Mouse (Mus musculus): ENCODE data around the gene Vstm2l. TPM values are rescaled to one million over a fixed set of nuclear protein-coding genes. Genes with fewer than 3 reads are reported as not detected.
A peak's percentile ranks its signal among the peaks of the same experiment; 100 is the strongest.

Vstm2l gene
- polyA plus RNA-seq, 1 experiment from 2014 or later, result 0.90 TPM

DNA sequence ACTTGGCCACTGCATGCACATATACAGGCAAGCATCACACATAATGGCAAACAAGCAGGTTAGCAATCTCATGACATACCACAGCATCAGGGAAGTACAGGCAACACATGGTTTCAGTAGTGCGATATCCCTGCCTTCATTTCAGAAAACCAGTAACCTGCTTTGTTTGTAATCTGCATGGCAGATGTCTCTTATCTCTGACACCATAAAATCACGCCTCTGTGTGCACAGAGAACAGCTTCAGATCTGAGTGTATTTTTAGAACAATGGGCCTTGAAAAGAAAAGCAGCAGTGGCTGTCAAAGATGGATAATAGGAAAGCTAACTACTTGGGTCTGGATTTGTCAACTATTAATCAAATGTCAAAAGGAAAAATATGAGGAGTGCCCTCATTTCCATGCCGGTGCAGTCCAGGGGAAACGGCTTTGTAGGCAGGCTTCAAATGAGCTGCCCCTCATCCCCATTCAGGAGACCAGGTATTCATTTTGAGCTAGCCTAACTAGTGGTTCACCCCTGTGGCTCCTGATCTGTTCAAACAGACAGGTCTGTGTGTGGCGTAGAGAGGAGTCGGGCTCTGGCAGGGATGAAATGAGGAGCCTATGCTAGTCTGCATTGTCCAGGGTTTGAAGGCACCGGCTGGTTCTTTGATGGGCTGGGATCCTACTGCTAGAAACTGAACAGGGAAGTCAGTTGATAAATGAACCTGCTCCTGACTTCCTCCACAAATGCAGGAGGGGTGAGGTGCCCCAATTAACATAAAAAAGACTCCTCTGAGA, 74.2 kb downstream of the Vstm2l start:
- TF ChIP-seq CTCF (IDR thresholded peaks at IDR 0.05; ENCODE audit: low read depth), result no peak
- peaks cover 23% of the 10 kb centered on the region for H3K36me3 ChIP-seq (ENCODE audit: control insufficient read depth, insufficient read depth)
- no peaks in the 10 kb centered on the region for H3K9me3 ChIP-seq (ENCODE audit: control insufficient read depth)
- WGBS, result 42% methylated on average over 7 of the region's 7 CpGs
- H3K27me3 ChIP-seq (replicated peaks; ENCODE audit: control insufficient read depth, insufficient read depth, low read length), result no peaks in the 10 kb centered on the region
- H3K27ac ChIP-seq (ENCODE audit: low read depth, low read length), result no peak overlapping the region
- H3K4me1 ChIP-seq (replicated peaks; ENCODE audit: control insufficient read depth, insufficient read depth, low read length), result no peaks in the 10 kb centered on the region
- peak; percentile 47; the same call in 1 of the 2 replicates for ATAC-seq
- no peak overlapping the region for H3K4me3 ChIP-seq (ENCODE audit: low read depth, low read length)
- H3K4me2 ChIP-seq (replicated peaks; ENCODE audit: low read depth), result no peak overlapping the region
- H3K9ac ChIP-seq (ENCODE audit: low read depth, low read length), result no peak overlapping the region

DNA sequence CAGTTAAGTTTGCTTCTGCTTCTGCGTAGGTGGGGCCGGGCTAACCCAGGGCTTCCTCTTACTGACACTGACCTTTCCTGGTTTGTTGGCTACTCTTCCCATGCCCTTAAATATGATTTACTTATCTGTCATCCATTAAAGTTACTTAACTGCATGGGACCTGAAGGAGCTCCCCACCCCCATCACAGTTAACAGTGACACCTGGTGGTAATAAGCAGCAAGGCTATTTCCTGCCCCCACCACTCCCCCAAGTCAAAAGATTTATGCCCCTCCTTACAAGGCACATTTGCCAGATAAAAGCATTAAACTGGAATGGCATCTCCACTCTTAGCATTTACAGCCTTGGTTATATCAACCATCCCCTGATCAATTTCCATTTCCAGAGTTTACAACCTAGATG, 75.5 kb downstream of the Vstm2l start:
- no peaks in the 10 kb centered on the region for H3K4me1 ChIP-seq (replicated peaks; ENCODE audit: control insufficient read depth, insufficient read depth, low read length)
- no peak overlapping the region for H3K4me3 ChIP-seq (ENCODE audit: low read depth, low read length)
- H3K9me3 ChIP-seq (ENCODE audit: control insufficient read depth), result no peaks in the 10 kb centered on the region
- H3K9ac ChIP-seq (ENCODE audit: low read depth, low read length), result no peak overlapping the region
- H3K27me3 ChIP-seq (replicated peaks; ENCODE audit: control insufficient read depth, insufficient read depth, low read length), result no peaks in the 10 kb centered on the region
- no peak overlapping the region for H3K4me2 ChIP-seq (replicated peaks; ENCODE audit: low read depth)
- TF ChIP-seq CTCF (IDR thresholded peaks at IDR 0.05; ENCODE audit: low read depth), result peak; percentile 78
- WGBS, result 74% methylated on average over 2 of the region's 2 CpGs
- peaks cover 29% of the 10 kb centered on the region for H3K36me3 ChIP-seq (ENCODE audit: control insufficient read depth, insufficient read depth)
- no peak; the same call in 1 of the 2 replicates for ATAC-seq
- no peak overlapping the region for H3K27ac ChIP-seq (ENCODE audit: low read depth, low read length)

DNA sequence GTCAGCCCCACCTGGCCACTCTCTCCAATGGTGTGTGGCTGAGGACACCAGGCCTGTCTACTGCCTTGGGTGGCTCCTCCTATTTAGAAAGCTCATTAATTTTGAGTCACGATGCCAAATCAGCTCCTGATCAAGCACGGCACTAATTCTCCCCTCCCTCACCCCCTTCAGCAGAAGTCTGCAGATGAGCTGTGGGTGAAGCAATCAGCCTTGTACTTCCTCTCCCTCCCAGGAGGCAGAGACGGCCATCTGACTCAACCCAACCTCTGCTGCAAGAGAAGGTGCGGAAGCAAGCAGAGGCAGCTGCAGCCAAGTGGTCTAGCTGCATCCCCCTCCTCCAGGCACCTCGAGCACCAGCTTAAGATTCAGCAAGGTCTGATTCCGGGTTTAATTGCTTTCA, 76.6 kb downstream of the Vstm2l start:
- Histone ChIP-seq H3K9me3 (ENCODE audit: control insufficient read depth) (no peaks in the 10 kb centered on the region), H3K4me1 (replicated peaks; ENCODE audit: control insufficient read depth, insufficient read depth, low read length) (no peaks in the 10 kb centered on the region), H3K27ac (ENCODE audit: low read depth, low read length) (no peak overlapping the region), H3K4me3 (ENCODE audit: low read depth, low read length) (no peak overlapping the region), H3K4me2 (replicated peaks; ENCODE audit: low read depth) (no peak overlapping the region), H3K36me3 (ENCODE audit: control insufficient read depth, insufficient read depth) (peaks cover 35% of the 10 kb centered on the region), H3K9ac (ENCODE audit: low read depth, low read length) (no peak overlapping the region), H3K27me3 (replicated peaks; ENCODE audit: control insufficient read depth, insufficient read depth, low read length) (no peaks in the 10 kb centered on the region)
- 63% methylated on average over 6 of the region's 6 CpGs for WGBS
- no peak for TF ChIP-seq CTCF (IDR thresholded peaks at IDR 0.05; ENCODE audit: low read depth)
- ATAC-seq, result no peak

DNA sequence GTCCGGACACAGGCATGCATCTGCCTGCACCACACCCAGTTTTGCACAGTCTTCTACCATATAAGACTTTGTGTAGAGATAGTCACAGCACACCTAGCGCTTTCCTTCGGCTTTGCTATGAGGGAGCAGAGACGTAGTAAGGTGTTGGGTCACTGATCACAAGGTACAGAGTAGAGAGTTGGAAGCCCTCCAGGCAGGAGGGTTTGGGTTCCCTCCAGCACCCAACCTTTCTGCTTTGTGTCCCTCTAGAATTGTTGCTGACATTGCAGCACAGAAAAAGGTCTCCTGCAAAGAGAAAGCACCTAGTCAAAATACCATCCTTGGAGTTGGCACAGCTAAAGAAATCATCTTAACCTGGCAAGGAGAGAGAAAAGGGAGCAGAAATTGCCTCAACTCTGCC, 78.0 kb downstream of the Vstm2l start:
- ATAC-seq, result no peak
- H3K36me3 ChIP-seq (ENCODE audit: control insufficient read depth, insufficient read depth), result peaks cover 37% of the 10 kb centered on the region
- H3K9me3 ChIP-seq (ENCODE audit: control insufficient read depth), result no peaks in the 10 kb centered on the region
- TF ChIP-seq CTCF (IDR thresholded peaks at IDR 0.05; ENCODE audit: low read depth), result no peak
- no peak overlapping the region for H3K4me3 ChIP-seq (ENCODE audit: low read depth, low read length)
- no peak overlapping the region for H3K9ac ChIP-seq (ENCODE audit: low read depth, low read length)
- H3K27ac ChIP-seq (ENCODE audit: low read depth, low read length), result no peak overlapping the region
- no peaks in the 10 kb centered on the region for H3K4me1 ChIP-seq (replicated peaks; ENCODE audit: control insufficient read depth, insufficient read depth, low read length)
- 93% methylated on average over 4 of the region's 4 CpGs for WGBS
- no peaks in the 10 kb centered on the region for H3K27me3 ChIP-seq (replicated peaks; ENCODE audit: control insufficient read depth, insufficient read depth, low read length)
- no peak overlapping the region for H3K4me2 ChIP-seq (replicated peaks; ENCODE audit: low read depth)

Other genes starting within 250 kb of the Vstm2l start
- gene Ctnnbl1, start 177.3 kb upstream of the Vstm2l start, polyA plus RNA-seq (2015; fragmentation: Nextera tagmentation; extraction: Ambion mirVana), result 19.4 and 19.5 TPM in 2 replicates
- 5.1 and 5.4 TPM in 2 replicates for gene Tti1, start 113.8 kb downstream of the Vstm2l start, polyA plus RNA-seq (2015; fragmentation: Nextera tagmentation; extraction: Ambion mirVana)
- gene Rprd1b, start 113.8 kb downstream of the Vstm2l start, polyA plus RNA-seq (2015; fragmentation: Nextera tagmentation; extraction: Ambion mirVana), result 17.1 and 19.8 TPM in 2 replicates
- gene Tgm2, start 231.8 kb downstream of the Vstm2l start, polyA plus RNA-seq (2015; fragmentation: Nextera tagmentation; extraction: Ambion mirVana), result 40.0 and 40.4 TPM in 2 replicates